Mouse (Mus musculus) retina, adult 2 months (tissue): ENCODE data around the gene Aco1.
A peak's percentile ranks its signal among the peaks of the same experiment; 100 is the strongest.
"Not testable (repeated sequence)": the region's sequence is repeated elsewhere in the genome, so short reads cannot be mapped to it uniquely, and the experiment has no call there.

ENCODE experiments used
- DNase-seq: peaks from one replicate; pipeline ENCODE4 v3.0.0-alpha.2; 2012; ENCODE audit warnings: low read depth, low spot score

The Aco1 gene

GRCm38 (mm10) chr4:40142743-40143532, at the start of gene Aco1:
Gene Aco1, plus strand, starts transcription at chr4:40143081.
- peak; percentile 91 for DNase-seq

GRCm38 (mm10) chr4:40094974-40095373, 47.9 kb upstream of the Aco1 start:
- DNase-seq = no peak

- DNase-seq = no peak
Observed at GRCm38 (mm10) chr4:40102996-40103395, 39.9 kb upstream of the Aco1 start.

- no peak for DNase-seq
Observed at GRCm38 (mm10) chr4:40106004-40106536, 36.8 kb upstream of the Aco1 start.

- no peak for DNase-seq
Observed at GRCm38 (mm10) chr4:40108030-40108429, 34.9 kb upstream of the Aco1 start.

GRCm38 (mm10) chr4:40113173-40113572, 29.7 kb upstream of the Aco1 start:
- DNase-seq = no peak

- no peak for DNase-seq
Observed at GRCm38 (mm10) chr4:40121221-40121620, 21.7 kb upstream of the Aco1 start.

- DNase-seq = not testable (repeated sequence)
Observed at GRCm38 (mm10) chr4:40122291-40122690, 20.6 kb upstream of the Aco1 start.

GRCm38 (mm10) chr4:40134468-40135102, 8.3 kb upstream of the Aco1 start:
- DNase-seq = peak; percentile 62

GRCm38 (mm10) chr4:40136519-40136918, 6.4 kb upstream of the Aco1 start:
- DNase-seq = no peak

GRCm38 (mm10) chr4:40139663-40140255, 3.1 kb upstream of the Aco1 start:
- DNase-seq = no peak

GRCm38 (mm10) chr4:40143533-40143871, 621 bp downstream of the Aco1 start:
- DNase-seq = no peak

GRCm38 (mm10) chr4:40144543-40144942, 1.7 kb downstream of the Aco1 start:
- DNase-seq = no peak

GRCm38 (mm10) chr4:40144981-40145380, 2.1 kb downstream of the Aco1 start:
- DNase-seq = no peak

GRCm38 (mm10) chr4:40148281-40148680, 5.4 kb downstream of the Aco1 start:
- DNase-seq = no peak

GRCm38 (mm10) chr4:40150046-40150445, 7.2 kb downstream of the Aco1 start:
- DNase-seq = no peak

GRCm38 (mm10) chr4:40152771-40153170, 9.9 kb downstream of the Aco1 start:
- DNase-seq = no peak

- no peak for DNase-seq
Observed at GRCm38 (mm10) chr4:40153500-40153899, 10.6 kb downstream of the Aco1 start.

GRCm38 (mm10) chr4:40154751-40155150, 11.9 kb downstream of the Aco1 start:
- DNase-seq = no peak

GRCm38 (mm10) chr4:40155467-40155999, 12.7 kb downstream of the Aco1 start:
- DNase-seq = no peak

GRCm38 (mm10) chr4:40156153-40156552, 13.3 kb downstream of the Aco1 start:
- peak; percentile 16 for DNase-seq
